Mouse (Mus musculus) testis, adult 2 months (tissue): ENCODE data around the gene Gcc1. TPM values are rescaled to one million over a fixed set of nuclear protein-coding genes. Genes with fewer than 3 reads are reported as not detected.
A peak's percentile ranks its signal among the peaks of the same experiment; 100 is the strongest.

Experiments
- H3K27ac ChIP-seq: fragments of 200-500 bp; 2 replicates; pipeline ENCODE4 v1.5.1; 2012; ENCODE audit warnings: low read depth, low read length; ENCODE audit not compliant: control insufficient read depth, insufficient read depth
- H3K27me3 ChIP-seq: fragments of 200-500 bp; 2 replicates; pipeline ENCODE4 v1.6.1; 2012; ENCODE audit warnings: mild to moderate bottlenecking, low read length, moderate library complexity; ENCODE audit not compliant: control insufficient read depth, insufficient read depth
- H3K36me3 ChIP-seq: fragments of 200-500 bp; 2 replicates; pipeline ENCODE4 v1.6.1; 2012; ENCODE audit warnings: mild to moderate bottlenecking, low read length; ENCODE audit not compliant: control insufficient read depth, insufficient read depth
- H3K4me1 ChIP-seq: fragments of 200-500 bp; 2 replicates; pipeline ENCODE4 v1.6.1; 2012; ENCODE audit warnings: low read length; ENCODE audit not compliant: control insufficient read depth, insufficient read depth
- H3K4me3 ChIP-seq: fragments of 200-500 bp; 2 replicates; pipeline ENCODE4 v1.5.1; 2012; ENCODE audit warnings: low read depth, mild to moderate bottlenecking, low read length, moderate library complexity, mixed read lengths; ENCODE audit not compliant: control insufficient read depth
- CTCF ChIP-seq: fragments of 200-500 bp; IDR thresholded peaks from 2 replicates; pipeline ENCODE4 v1.5.1; 2012; ENCODE audit warnings: low read depth, mild to moderate bottlenecking, inconsistent platforms, low read length, moderate library complexity; ENCODE audit not compliant: control insufficient read depth, insufficient read depth, insufficient replicate concordance
- POLR2A ChIP-seq: fragments of 200-500 bp; IDR thresholded peaks from 2 replicates; pipeline ENCODE4 v1.6.1; 2012; ENCODE audit warnings: low read depth, mild to moderate bottlenecking, inconsistent platforms, low read length, moderate library complexity; ENCODE audit not compliant: control insufficient read depth
- polyA plus RNA-seq: library from polyadenylated mRNA; depleted of rRNA; stranded (reverse); fragments of >200 nt; gene quantifications from 2 replicates; pipeline ENCODE4 v1.2.3, GENCODE M21; 2012; rRNA removed

Gene Gcc1
- polyA plus RNA-seq: 11.1 and 12.1 TPM in 2 replicates

GRCm38 (mm10) chr6:28428290-28428689 is at the start of gene Gcc1:
Gene Gcc1 (minus strand): TSS chr6:28428390.
- Histone ChIP-seq H3K4me1 (peaks cover 5% of the 10 kb centered on the region), H3K36me3 (no peaks in the 10 kb centered on the region), H3K27me3 (no peaks in the 10 kb centered on the region), H3K4me3 (peak within 1 kb of the TSS; percentile 85), H3K27ac (0 out of 2 replicates have a peak within 1 kb of the TSS, but pooled peaks have one; percentile 36)
- no peak for TF ChIP-seq POLR2A
- no peak for TF ChIP-seq CTCF

- Histone ChIP-seq H3K4me3 (no peak within 1 kb of the TSS), H3K27ac (no peak within 1 kb of the TSS), H3K27me3 (no peaks in the 10 kb centered on the region), H3K4me1 (peaks cover 5% of the 10 kb centered on the region), H3K36me3 (no peaks in the 10 kb centered on the region)
- TF ChIP-seq CTCF: no peak
- TF ChIP-seq POLR2A: no peak
Observed at GRCm38 (mm10) chr6:28474839-28475238, 46.6 kb upstream of the Gcc1 start, which contains the start of gene Snd1. Gene Snd1 (plus strand): TSS chr6:28475139.

- TF ChIP-seq CTCF: no peak
- no peak for TF ChIP-seq POLR2A
- no peaks in the 10 kb centered on the region for H3K36me3 ChIP-seq
- H3K27me3 ChIP-seq: no peaks in the 10 kb centered on the region
- no peak overlapping the region for H3K27ac ChIP-seq
- no peak overlapping the region for H3K4me3 ChIP-seq
- H3K4me1 ChIP-seq: no peaks in the 10 kb centered on the region
Observed at GRCm38 (mm10) chr6:28474211-28474610, 46.0 kb upstream of the Gcc1 start.

- Histone ChIP-seq H3K4me3 (no peak overlapping the region), H3K4me1 (no peaks in the 10 kb centered on the region), H3K27ac (no peak overlapping the region), H3K36me3 (no peaks in the 10 kb centered on the region), H3K27me3 (no peaks in the 10 kb centered on the region)
- TF ChIP-seq CTCF (no peak), POLR2A (no peak)
Observed at GRCm38 (mm10) chr6:28471284-28472035, 43.3 kb upstream of the Gcc1 start.

- H3K27ac ChIP-seq: no peak overlapping the region
- no peak overlapping the region for H3K4me3 ChIP-seq
- H3K4me1 ChIP-seq: no peaks in the 10 kb centered on the region
- no peaks in the 10 kb centered on the region for H3K27me3 ChIP-seq
- TF ChIP-seq CTCF (no peak), POLR2A (no peak)
- no peaks in the 10 kb centered on the region for H3K36me3 ChIP-seq
Observed at GRCm38 (mm10) chr6:28470621-28471020, 42.4 kb upstream of the Gcc1 start.

- H3K4me1 ChIP-seq: no peaks in the 10 kb centered on the region
- H3K27me3 ChIP-seq: no peaks in the 10 kb centered on the region
- no peak for TF ChIP-seq POLR2A
- TF ChIP-seq CTCF: no peak
- H3K4me3 ChIP-seq: no peak overlapping the region
- no peaks in the 10 kb centered on the region for H3K36me3 ChIP-seq
- no peak overlapping the region for H3K27ac ChIP-seq
Observed at GRCm38 (mm10) chr6:28470017-28470602, 41.9 kb upstream of the Gcc1 start.

- Histone ChIP-seq H3K27ac (no peak overlapping the region), H3K4me3 (no peak overlapping the region), H3K4me1 (no peaks in the 10 kb centered on the region), H3K27me3 (no peaks in the 10 kb centered on the region), H3K36me3 (no peaks in the 10 kb centered on the region)
- TF ChIP-seq POLR2A (no peak), CTCF (no peak)
Observed at GRCm38 (mm10) chr6:28464630-28465029, 36.4 kb upstream of the Gcc1 start.
